Mouse (Mus musculus) cerebellum, adult 8-10 months (tissue): ENCODE data around the gene Zfp382.
A peak's percentile ranks its signal among the peaks of the same experiment; 100 is the strongest.
"Not testable (repeated sequence)": the region's sequence is repeated elsewhere in the genome, so short reads cannot be mapped to it uniquely, and the experiment has no call there.

ENCODE experiments used
- DNase-seq: peaks from one replicate; pipeline ENCODE4 v3.0.0; 2022

Zfp382 gene

GRCm38 (mm10) chr7:30154040-30154439 is 32.3 kb downstream of the Zfp382 start:
- DNase-seq = no peak

- no peak for DNase-seq
These were observed 33.8 kb downstream of the Zfp382 start for GRCm38 (mm10) chr7:30155507-30155906.

- no peak for DNase-seq
These were observed 41.4 kb downstream of the Zfp382 start for GRCm38 (mm10) chr7:30163113-30163512.

DNA sequence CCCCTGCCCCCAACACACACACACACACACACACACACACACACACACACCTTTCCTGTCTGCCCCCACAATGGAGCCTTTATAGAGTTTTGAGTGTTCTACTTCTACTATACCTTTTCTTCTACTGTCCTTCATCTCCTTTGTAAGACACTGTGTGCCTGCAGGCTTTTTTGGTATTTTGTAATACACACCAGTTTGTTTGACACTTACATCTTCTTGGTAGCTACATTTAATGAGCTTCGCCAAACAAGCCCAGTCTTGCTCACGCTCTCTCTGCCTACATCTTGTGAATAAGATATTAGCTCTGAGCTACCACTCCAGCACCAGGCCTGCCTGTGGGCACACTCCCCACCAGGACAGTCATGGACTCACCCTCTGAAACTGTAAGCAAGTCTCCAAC is 43.0 kb downstream of the Zfp382 start:
- no peak for DNase-seq

DNA sequence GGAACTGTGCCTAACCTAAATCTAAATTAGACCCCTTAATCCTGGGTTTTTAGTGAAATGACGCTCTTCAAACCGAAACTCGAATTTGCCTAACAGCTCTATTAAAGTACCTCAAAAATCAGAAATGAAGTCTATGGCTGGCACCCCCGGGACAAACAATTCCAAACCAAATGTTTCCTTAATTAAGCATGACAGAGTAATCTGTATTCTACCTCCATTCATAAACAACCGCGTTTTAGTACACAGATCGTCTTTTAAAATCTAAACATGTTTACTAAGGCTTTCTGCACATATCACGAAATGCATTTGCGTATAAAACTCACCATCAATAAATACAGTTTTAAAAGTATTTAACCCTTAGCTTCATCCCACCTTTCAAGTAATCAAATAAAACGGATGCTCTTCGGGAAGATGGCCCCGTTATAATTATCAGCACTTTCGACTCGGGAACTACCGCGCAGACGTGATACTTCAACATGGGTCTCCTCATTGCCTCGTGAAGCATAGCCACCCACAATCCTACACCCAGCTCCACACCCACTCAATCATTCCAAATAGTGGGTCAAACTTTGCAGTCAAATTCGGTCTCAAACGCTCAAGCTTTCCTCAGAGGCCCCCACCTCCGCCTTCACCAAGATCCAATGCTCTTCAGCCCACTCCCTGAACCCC is 47.3 kb downstream of the Zfp382 start:
- DNase-seq = no peak

- DNase-seq = peak; percentile 89
These were observed 48.0 kb downstream of the Zfp382 start, which contains the start of gene Zfp146 for GRCm38 (mm10) chr7:30169583-30170282. Gene Zfp146, minus strand, starts transcription at chr7:30169750.

GRCm38 (mm10) chr7:30170283-30170951 is 48.7 kb downstream of the Zfp382 start:
- no peak for DNase-seq

DNA sequence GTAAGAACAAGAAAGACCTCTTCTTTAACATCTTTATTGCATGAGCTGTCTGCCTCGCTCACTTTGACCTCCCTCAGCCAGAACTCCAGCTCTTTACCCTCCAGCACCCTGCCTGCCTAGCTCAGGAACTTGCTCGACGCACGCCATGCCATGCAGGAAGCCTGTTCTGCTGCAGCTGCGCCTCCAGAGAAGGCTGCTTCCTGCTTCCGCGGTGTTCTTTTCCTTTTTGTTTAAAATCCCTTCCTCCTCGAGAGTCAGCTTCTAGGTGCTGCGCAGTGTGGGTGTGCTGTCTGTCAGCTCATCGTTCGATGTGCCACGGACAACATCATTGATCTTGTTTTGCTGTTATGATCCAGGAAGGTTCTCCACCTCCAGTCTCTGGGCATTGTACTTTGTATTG is 54.7 kb downstream of the Zfp382 start:
- DNase-seq = no peak

GRCm38 (mm10) chr7:30178256-30178655 is 56.5 kb downstream of the Zfp382 start:
- DNase-seq = no peak

DNA sequence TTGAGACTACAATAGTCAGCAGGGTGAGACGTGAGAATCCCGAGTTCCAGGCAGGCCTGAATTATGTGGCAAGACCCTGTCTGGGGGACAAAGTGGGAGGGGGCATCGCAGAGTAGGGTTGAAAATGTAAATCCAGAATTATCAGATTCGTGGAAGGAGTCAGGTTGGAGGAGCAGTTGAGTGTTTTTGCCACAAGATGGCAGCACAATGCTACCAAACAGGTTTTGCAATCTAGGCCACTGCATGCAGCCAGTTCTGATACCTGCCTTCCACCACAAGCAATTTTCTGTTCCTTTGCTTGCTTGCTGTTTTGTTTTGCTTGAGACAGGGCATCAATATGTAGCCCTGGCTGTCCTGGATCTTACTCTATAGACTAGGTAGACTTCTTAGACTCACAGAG is 59.6 kb downstream of the Zfp382 start:
- DNase-seq = peak; percentile 80

- not testable (repeated sequence) for DNase-seq
These were observed 60.2 kb downstream of the Zfp382 start for GRCm38 (mm10) chr7:30181929-30182328.

DNA sequence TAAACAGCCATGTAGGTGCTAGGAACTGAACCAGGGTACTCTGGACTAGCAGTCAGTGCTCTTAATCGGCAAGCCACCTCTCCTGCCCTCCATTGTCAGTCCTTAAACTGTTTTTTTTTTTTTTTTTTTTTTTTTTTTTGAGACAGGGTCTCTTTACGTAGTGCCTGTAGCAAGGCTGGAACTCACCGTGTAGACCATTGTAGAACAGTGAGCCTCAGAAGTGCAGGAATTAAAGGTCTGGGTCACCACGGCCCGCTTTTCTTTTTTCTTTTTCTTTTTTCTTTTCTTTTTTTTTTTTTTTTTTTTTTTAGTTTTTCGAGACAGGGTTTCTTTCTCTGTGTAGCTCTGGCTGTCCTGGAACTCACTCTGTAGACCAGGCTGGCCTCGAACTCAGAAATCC is 61.4 kb downstream of the Zfp382 start:
- DNase-seq = not testable (repeated sequence)

DNA sequence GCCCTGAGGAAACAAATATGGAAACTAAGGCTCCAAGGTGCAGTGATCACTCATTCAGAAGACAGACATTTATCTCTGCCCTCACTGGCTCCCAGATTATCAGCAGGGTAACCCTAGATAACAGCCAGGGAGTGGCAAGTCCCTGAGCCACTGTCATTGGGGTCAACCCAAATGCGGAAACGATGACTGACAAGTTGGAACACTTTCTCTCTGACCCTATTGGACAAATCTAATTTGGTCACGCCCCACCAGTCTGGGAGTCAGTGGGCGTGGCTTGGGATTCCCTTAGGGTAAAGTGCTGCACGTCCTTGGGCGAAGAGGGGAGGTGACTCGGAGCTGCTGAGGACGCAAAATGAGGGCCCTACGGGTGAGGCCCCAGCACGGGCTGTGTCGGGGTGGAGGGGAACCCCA is 62.1 kb downstream of the Zfp382 start, which contains the start of gene Cox7a1:
Gene Cox7a1 (plus strand): TSS at position 266 of the 411 bp plus-strand sequence.
- DNase-seq = peak; percentile 64
